Mouse (Mus musculus): ENCODE measurements around the gene Aldh9a1.

DNA sequence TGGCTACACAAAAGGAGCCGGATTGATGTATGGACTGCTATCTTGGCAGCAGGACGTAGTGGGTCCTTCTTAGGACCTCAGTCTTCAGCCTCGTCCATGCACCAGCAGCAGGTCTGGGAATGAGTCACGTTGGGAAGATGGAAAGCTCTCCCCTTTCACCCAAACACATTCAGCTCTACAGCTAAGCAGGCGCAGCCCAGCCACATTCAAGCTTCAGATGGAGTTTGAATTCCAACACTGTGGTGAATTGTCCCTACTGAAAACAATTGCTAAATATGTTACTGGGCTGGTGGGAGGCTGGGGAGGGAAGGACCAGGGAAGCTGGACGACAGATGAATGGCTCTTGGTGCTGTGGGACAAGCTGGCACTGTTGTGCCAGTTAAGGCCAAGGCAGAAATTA is 38.8 kb downstream of the Aldh9a1 start:
- no peak for TF ChIP-seq EP300 (IDR thresholded peaks at IDR 0.05; ENCODE audit: insufficient read depth, low read depth, low read length)
- TF ChIP-seq CTCF (IDR thresholded peaks at IDR 0.05), result no peak
